Mouse (Mus musculus) olfactory bulb, adult 2 months (tissue): ENCODE results near the gene Plxnb2.

Source experiments
- CTCF ChIP-seq: fragments of 200-500 bp; IDR thresholded peaks from 2 replicates; pipeline ENCODE4 v1.5.1; 2012; ENCODE audit warnings: low read depth, mild to moderate bottlenecking, low read length, moderate library complexity; ENCODE audit not compliant: insufficient read depth
- POLR2A ChIP-seq: fragments of 200-500 bp; IDR thresholded peaks from 2 replicates; pipeline ENCODE4 v1.6.1; 2012; ENCODE audit warnings: mild to moderate bottlenecking, low read depth, low read length, moderate library complexity; ENCODE audit not compliant: insufficient read depth

DNA sequence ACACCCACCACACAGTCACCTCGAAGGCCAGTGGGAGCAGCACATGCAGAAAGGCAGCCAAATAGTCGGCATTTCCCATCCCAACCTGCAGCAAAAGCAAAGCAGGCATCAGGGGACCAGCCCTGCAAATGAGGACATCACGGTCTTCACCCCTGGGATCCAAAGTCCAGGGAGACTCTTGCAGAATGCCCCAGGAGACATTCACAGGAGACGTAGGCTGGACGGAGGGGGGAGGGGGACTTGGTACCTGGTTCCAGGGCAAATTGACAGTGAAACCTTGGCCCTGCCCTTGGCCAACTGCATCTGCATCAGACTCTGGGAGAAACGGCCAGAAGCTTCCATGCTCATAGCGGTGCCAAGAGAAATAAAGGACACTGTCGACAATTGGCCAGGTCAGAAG lies 54.0 kb downstream of the Plxnb2 start:
- TF ChIP-seq CTCF: no peak
- TF ChIP-seq POLR2A: no peak
